Mouse (Mus musculus): ENCODE measurements around the gene Atp8b4.

Atp8b4 gene

GRCm38 (mm10) chr2:126360688-126361087, 139.8 kb downstream of the Atp8b4 start:
- DNase-seq, result no peak

GRCm38 (mm10) chr2:126359965-126360364, 140.5 kb downstream of the Atp8b4 start:
- no peak for DNase-seq

GRCm38 (mm10) chr2:126359278-126359677, 141.2 kb downstream of the Atp8b4 start:
- no peak for DNase-seq

- no peak for DNase-seq
These were observed 141.7 kb downstream of the Atp8b4 start for GRCm38 (mm10) chr2:126358741-126359140.

DNA sequence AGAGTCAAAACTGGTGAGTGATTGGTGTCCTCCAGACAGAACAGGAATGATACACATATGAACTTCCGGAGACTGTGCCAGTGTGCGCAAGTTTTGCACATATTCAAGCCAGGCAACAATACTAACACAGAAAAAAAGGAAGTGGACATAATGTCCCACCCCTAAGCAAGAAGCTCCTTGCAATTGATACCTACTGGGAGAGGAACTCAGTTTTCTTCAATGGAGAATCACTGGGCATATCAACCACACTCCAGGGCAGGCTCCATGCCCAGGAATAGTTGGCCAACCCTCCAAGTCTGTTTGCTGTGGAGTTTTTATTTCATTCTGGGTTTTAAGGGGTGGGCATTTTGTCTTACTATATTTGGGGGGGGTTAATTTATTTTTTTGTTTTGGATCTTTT, 145.2 kb downstream of the Atp8b4 start:
- no peak for DNase-seq

DNA sequence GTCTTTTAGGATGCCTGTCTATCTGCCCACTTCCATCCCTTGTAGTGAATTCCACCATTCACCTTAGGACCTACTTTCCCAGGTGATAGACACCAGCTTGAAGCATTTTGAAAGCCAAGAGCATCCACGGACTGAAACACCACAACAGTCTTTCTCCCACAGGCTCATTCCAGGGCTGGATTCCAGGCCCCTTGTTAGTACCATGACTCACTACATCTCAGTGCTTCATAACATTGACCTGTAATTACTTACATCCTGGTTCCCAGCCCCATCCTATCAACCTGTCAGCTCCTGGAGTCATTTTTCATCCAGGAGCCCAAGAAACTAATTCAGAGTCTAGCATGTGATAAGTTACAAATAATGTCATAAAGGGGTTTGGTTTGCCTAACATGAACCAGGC, 148.7 kb downstream of the Atp8b4 start:
- DNase-seq, result no peak

GRCm38 (mm10) chr2:126343026-126343593, 157.4 kb downstream of the Atp8b4 start:
- DNase-seq, result no peak

GRCm38 (mm10) chr2:126341521-126341920, 159.0 kb downstream of the Atp8b4 start:
- DNase-seq, result no peak

DNA sequence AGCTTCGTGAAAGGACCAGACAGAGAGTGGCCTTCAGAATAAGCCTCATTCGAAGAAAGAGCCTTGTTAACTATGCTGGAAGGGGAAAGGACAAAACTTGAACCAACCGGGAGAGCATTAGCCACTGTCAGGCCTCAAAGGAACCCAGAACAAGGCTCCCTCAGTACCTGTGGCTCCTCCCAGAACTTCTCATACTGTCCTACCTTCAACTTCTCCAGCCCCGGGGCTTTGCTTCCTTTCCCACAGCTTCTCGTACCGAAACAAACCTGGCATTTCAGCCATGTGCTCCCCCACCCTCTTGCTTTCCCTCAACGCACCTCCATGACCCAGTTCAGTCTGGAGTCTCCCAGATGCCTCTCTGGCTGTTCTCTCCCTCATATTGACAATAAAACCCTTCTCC, 160.3 kb downstream of the Atp8b4 start:
- no peak for DNase-seq

DNA sequence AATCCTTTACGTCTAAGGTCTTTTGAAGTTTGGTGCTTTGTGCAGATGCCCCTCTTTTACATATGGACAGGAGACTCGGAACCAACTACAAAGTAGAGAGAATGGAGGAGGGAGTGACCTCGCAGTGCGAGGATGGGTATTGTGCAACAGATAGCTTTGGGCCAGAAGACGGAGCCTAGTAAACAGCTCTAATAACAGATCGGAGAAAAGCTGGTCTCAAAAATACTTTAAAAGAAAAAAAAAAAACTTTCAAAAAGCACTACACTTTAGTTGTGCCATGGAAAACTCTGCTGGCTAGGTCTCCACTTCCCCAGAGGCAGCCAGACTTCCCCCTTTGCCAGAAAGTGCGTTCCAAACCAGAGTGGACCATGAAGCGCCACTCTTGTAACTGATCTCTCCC, 161.0 kb downstream of the Atp8b4 start:
- no peak for DNase-seq

DNA sequence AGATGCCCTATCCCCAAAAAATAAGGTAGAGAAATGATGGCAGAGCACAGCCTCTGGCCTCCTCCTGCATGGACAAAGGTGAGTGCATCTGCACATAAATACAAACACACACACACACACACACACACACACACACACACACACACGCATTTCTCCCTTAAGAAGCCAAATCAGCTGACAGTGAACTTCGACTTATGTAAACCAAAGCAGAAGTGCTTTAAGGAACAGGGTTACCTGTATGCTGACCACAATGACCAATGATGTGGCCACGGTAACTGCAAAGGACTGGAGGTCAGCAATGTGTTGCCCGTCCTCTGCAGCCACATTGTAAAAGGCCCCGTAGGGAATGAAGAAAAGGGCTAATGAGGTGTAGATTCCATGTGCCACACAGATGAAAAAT, 163.3 kb downstream of the Atp8b4 start:
- no peak for DNase-seq

GRCm38 (mm10) chr2:126331794-126332193, 168.7 kb downstream of the Atp8b4 start:
- DNase-seq, result no peak

- no peak for DNase-seq
These were observed 177.3 kb downstream of the Atp8b4 start for GRCm38 (mm10) chr2:126323206-126323605.

- DNase-seq, result no peak
These were observed 177.8 kb downstream of the Atp8b4 start for GRCm38 (mm10) chr2:126322631-126323031.

DNA sequence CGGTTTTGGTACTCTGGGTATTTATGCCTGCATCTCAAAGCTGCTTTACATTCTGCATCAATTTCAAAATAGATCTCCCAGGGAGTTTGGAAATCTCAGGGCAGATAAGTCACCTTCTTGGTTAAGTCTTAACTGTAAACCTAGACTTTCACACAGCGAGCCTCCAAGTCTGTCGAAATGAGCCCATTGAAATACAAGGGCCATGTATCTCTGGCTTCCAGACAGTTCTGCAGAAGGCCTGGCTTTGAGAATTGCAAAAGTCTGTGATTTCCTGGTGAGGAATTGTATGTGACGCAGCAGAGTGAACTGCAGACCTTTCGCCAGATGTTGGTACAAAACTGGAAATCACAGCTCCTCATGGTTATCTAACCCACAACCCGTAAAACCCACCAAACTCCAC, 182.4 kb downstream of the Atp8b4 start:
- no peak for DNase-seq

DNA sequence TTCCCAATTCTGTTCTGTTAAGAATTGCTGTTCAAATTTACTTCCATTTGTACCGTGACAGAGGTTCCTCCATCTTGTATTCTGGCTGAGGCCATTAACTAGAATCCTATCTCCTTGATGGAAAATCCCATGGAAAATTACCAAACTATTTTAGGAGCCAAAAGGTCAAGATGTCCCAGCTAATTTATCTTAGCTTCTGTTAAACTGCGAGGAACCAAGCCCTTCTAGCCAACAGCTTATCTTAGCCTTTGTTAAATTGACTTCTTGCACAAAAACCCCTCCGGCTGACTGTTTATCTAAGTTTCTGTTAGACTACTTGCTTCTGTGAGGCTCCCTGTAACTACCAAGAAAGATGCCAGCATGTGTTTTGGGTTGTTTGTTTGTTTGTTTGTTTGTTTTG, 183.5 kb downstream of the Atp8b4 start:
- no peak for DNase-seq

DNA sequence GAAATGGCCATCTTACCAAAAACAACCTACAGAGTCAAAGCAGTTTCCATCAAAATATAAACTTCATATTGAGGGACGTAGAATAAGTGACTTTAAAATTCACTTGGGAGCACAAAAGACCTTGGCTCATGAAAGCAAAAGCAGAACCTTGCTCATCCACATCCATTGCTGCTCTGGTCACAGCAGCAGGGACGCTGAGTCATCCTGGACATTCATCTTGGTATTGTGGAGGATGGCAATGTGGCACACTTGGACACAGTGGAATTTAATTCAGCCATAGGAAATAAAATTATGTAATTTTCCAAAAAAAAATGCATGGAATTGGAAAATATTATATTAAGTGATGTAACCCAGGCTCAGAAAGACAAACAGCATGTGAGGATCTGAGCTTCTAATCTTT, 184.1 kb downstream of the Atp8b4 start:
- DNase-seq, result no peak

DNA sequence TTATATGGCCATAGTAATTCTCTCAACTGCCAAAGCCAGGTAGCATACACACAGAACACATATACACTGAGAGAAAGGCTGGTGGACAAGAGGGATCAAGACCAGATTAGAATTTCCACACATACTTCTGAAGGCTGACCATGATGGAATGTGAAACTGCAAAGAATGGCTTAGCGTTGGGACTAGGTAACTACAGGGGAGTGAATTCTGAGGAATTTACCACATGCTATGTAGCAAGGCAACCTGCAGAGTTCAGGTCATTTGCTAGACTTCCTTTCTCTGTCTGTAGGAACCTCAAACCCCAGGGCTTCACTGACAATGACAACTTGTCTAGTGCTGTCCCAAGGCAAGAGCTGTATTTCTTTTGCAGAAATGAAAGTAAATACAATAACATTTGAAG, 189.4 kb downstream of the Atp8b4 start:
- DNase-seq, result no peak

DNA sequence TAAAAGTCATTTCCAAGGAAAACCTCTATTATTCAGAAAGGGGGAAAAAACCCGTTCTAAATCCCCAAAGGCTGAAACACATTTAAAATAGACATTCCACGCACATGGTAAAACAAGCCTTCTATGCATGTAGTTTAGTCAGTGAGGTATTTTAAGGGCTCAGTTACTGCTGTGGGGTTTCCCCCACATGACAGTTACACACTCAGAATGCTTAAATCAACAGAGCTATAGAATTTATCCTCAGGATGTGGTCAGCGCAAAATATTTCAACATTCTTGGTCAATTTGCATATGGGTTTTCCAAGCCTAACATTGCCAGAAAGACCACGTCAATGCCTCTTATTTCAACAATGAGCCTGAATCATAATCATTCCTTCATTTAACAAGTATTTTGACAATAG, 190.5 kb downstream of the Atp8b4 start:
- DNase-seq, result no peak

GRCm38 (mm10) chr2:126304621-126305020, 195.9 kb downstream of the Atp8b4 start:
- DNase-seq, result no peak

- DNase-seq, result no peak
These were observed 197.2 kb downstream of the Atp8b4 start for GRCm38 (mm10) chr2:126303226-126303625.

- DNase-seq, result no peak
These were observed 198.1 kb downstream of the Atp8b4 start for GRCm38 (mm10) chr2:126302381-126302780.

- DNase-seq, result no peak
These were observed 209.8 kb downstream of the Atp8b4 start for GRCm38 (mm10) chr2:126290702-126291101.

DNA sequence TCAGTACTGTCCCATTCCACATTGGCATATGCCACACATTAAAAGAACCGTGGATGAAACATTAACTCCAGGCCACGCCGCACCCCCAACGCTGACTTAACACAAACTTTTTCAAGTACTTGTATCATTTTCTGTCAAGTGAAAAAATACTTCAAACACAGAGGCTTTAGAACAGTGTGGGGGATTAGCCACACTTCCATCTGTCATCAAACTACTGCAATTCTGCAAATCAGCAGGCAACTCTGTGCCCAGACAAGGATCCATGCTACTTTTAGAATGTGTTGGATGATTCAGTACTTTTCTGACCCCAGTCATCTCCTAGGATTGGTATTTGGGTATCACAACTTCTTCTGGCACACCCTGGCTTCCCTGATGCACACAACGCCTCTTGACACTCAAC, 212.5 kb downstream of the Atp8b4 start:
- DNase-seq, result peak; percentile 30

DNA sequence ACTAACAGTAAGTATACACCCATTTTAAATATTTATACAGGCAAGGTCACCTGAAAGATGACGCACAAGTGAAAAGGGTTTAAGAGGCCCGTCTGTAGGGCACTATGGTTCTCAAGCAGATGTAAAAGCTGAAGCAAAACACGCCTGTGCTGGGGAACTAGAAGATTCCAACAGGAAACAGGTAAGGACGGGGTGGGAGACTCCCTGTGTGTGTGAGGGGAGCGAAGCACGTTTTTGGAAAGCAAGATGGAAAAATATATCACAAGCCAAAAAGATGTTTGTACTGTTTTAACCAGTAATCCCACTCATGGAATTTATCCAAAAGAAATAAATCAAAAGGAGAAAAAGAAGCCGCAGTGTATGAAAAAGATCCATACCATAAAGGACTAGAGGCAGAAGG, 214.1 kb downstream of the Atp8b4 start:
- DNase-seq, result no peak

DNA sequence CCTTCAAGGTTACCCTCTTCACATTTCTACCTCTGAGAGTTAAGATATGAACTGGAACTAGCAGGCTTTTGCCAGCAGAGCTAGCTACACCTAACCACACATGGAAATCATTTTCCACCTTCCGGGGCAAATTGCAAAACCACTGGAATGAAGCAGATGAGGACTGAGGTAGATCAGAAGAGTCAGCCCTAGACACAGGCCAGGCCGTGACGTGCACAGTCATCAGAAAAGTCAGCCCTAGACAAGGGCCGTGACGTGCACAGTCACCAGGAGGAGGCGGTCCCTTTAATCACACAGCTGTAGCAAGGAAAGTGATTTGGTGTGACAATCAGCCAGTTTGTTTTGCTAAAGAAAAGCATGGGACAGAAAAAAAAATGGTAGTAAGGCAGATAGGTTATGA, 216.4 kb downstream of the Atp8b4 start:
- no peak for DNase-seq
